Mouse (Mus musculus) embryonic facial prominence, embryonic 15.5 days (tissue): ENCODE results near the gene Spag17. TPM values are rescaled to one million over a fixed set of nuclear protein-coding genes. Genes with fewer than 3 reads are reported as not detected.
A peak's percentile ranks its signal among the peaks of the same experiment; 100 is the strongest.

Experiments
- ATAC-seq: fragments of 200-750 bp; cut with Nextera tagmentation; 2 replicates; pipeline ENCODE4 v1.8.0; 2017; ENCODE audit warnings: low read depth, moderate TSS enrichment; ENCODE audit not compliant: insufficient number of reproducible peaks, low FRiP score, low TSS enrichment
- H3K27ac ChIP-seq: fragments of 300-500 bp; sonication (generic); replicated peaks from 2 replicates; pipeline ENCODE4 v1.5.1; 2015; ENCODE audit warnings: mild to moderate bottlenecking, inconsistent platforms
- H3K27me3 ChIP-seq: fragments of 300-500 bp; sonication (generic); 2 replicates; pipeline ENCODE4 v1.6.1; 2015; ENCODE audit warnings: inconsistent platforms
- H3K36me3 ChIP-seq: fragments of 300-500 bp; sonication (generic); 2 replicates; pipeline ENCODE4 v1.6.1; 2015; ENCODE audit warnings: mild to moderate bottlenecking, inconsistent platforms
- H3K4me1 ChIP-seq: fragments of 300-500 bp; sonication (generic); 2 replicates; pipeline ENCODE4 v1.6.1; 2015; ENCODE audit warnings: inconsistent platforms
- H3K4me2 ChIP-seq: fragments of 300-500 bp; sonication (generic); replicated peaks from 2 replicates; pipeline ENCODE4 v1.6.1; 2015; ENCODE audit warnings: mild to moderate bottlenecking, inconsistent platforms
- H3K4me3 ChIP-seq: fragments of 300-500 bp; sonication (generic); replicated peaks from 2 replicates; pipeline ENCODE4 v1.5.1; 2015; ENCODE audit warnings: mild to moderate bottlenecking, inconsistent platforms
- H3K9ac ChIP-seq: fragments of 300-500 bp; sonication (generic); 2 replicates; pipeline ENCODE4 v1.6.1; 2015; ENCODE audit warnings: inconsistent platforms
- H3K9me3 ChIP-seq: fragments of 300-500 bp; sonication (generic); replicated peaks from 2 replicates; pipeline ENCODE4 v1.6.1; 2016; ENCODE audit warnings: inconsistent platforms
- WGBS: fragments of 180-500 bp; shearing (Covaris S2); methylation state at CpG from one replicate; pipeline ENCODE4 v1.1.7; 2015; 5-methylcytosine and 5-hydroxymethylcytosine counted together
- polyA plus RNA-seq: library from polyadenylated mRNA; unstranded; fragments of >200 nt; fragmentation: Nextera tagmentation; extraction: Ambion mirVana; gene quantifications from 2 replicates; pipeline ENCODE4 v1.2.1, GENCODE M21; 2015

Spag17 gene
- polyA plus RNA-seq, 1 experiment from 2014 or later, result 6.0 TPM

GRCm38 (mm10) chr3:99966285-99966684, 81.1 kb downstream of the Spag17 start:
- H3K9ac ChIP-seq, result no peak overlapping the region
- H3K9me3 ChIP-seq, result no peaks in the 10 kb centered on the region
- WGBS, result 37% methylated on average over 2 of the region's 2 CpGs
- H3K27ac ChIP-seq, result no peak overlapping the region
- no peaks in the 10 kb centered on the region for H3K27me3 ChIP-seq
- H3K4me1 ChIP-seq, result peaks cover 20% of the 10 kb centered on the region
- H3K36me3 ChIP-seq, result no peaks in the 10 kb centered on the region
- no peak overlapping the region for H3K4me2 ChIP-seq
- H3K4me3 ChIP-seq, result no peak overlapping the region
- ATAC-seq, result no peak

- Histone ChIP-seq H3K9me3 (no peaks in the 10 kb centered on the region), H3K27ac (no peak overlapping the region), H3K4me1 (peaks cover 12% of the 10 kb centered on the region), H3K4me3 (no peak overlapping the region), H3K36me3 (no peaks in the 10 kb centered on the region), H3K27me3 (no peaks in the 10 kb centered on the region), H3K9ac (no peak overlapping the region), H3K4me2 (no peak overlapping the region)
- WGBS, result 16% methylated on average over 5 of the region's 5 CpGs
- no peak for ATAC-seq
Observed at GRCm38 (mm10) chr3:99970766-99971165, 85.6 kb downstream of the Spag17 start.

GRCm38 (mm10) chr3:99981046-99981445, 95.8 kb downstream of the Spag17 start:
- no peaks in the 10 kb centered on the region for H3K27me3 ChIP-seq
- H3K36me3 ChIP-seq, result no peaks in the 10 kb centered on the region
- H3K4me2 ChIP-seq, result no peak overlapping the region
- 61% methylated on average over 7 of the region's 7 CpGs for WGBS
- no peak overlapping the region for H3K9ac ChIP-seq
- no peak for ATAC-seq
- H3K27ac ChIP-seq, result no peak overlapping the region
- no peaks in the 10 kb centered on the region for H3K9me3 ChIP-seq
- no peak overlapping the region for H3K4me3 ChIP-seq
- H3K4me1 ChIP-seq, result no peaks in the 10 kb centered on the region

- Histone ChIP-seq H3K9ac (no peak overlapping the region), H3K36me3 (no peaks in the 10 kb centered on the region), H3K27ac (no peak overlapping the region), H3K4me2 (no peak overlapping the region), H3K4me3 (no peak overlapping the region), H3K4me1 (no peaks in the 10 kb centered on the region), H3K9me3 (no peaks in the 10 kb centered on the region), H3K27me3 (no peaks in the 10 kb centered on the region)
- 50% methylated on average over 1 of the region's 1 CpGs for WGBS
- ATAC-seq, result no peak
Observed at GRCm38 (mm10) chr3:100004676-100005075, 119.5 kb downstream of the Spag17 start.

- ATAC-seq, result no peak
- no peaks in the 10 kb centered on the region for H3K9me3 ChIP-seq
- no peaks in the 10 kb centered on the region for H3K36me3 ChIP-seq
- no peaks in the 10 kb centered on the region for H3K27me3 ChIP-seq
- H3K4me3 ChIP-seq, result no peak overlapping the region
- no peak overlapping the region for H3K4me2 ChIP-seq
- H3K27ac ChIP-seq, result no peak overlapping the region
- no peak overlapping the region for H3K9ac ChIP-seq
- H3K4me1 ChIP-seq, result no peaks in the 10 kb centered on the region
Observed at GRCm38 (mm10) chr3:100009807-100010206, 124.6 kb downstream of the Spag17 start.

GRCm38 (mm10) chr3:100014110-100014509, 128.9 kb downstream of the Spag17 start:
- 74% methylated on average over 1 of the region's 1 CpGs for WGBS
- H3K4me3 ChIP-seq, result no peak overlapping the region
- H3K4me2 ChIP-seq, result no peak overlapping the region
- H3K36me3 ChIP-seq, result no peaks in the 10 kb centered on the region
- H3K27ac ChIP-seq, result no peak overlapping the region
- no peaks in the 10 kb centered on the region for H3K27me3 ChIP-seq
- H3K4me1 ChIP-seq, result no peaks in the 10 kb centered on the region
- no peak for ATAC-seq
- no peaks in the 10 kb centered on the region for H3K9me3 ChIP-seq
- no peak overlapping the region for H3K9ac ChIP-seq

GRCm38 (mm10) chr3:100031291-100031690, 146.1 kb downstream of the Spag17 start:
- no peak overlapping the region for H3K4me2 ChIP-seq
- no peak overlapping the region for H3K4me3 ChIP-seq
- H3K27me3 ChIP-seq, result no peaks in the 10 kb centered on the region
- no peak overlapping the region for H3K27ac ChIP-seq
- no peak for ATAC-seq
- H3K9ac ChIP-seq, result no peak overlapping the region
- no peaks in the 10 kb centered on the region for H3K9me3 ChIP-seq
- WGBS, result 34% methylated on average over 4 of the region's 4 CpGs
- H3K4me1 ChIP-seq, result peaks cover 11% of the 10 kb centered on the region; the same call in 1 of the 2 replicates
- no peaks in the 10 kb centered on the region for H3K36me3 ChIP-seq

- no peaks in the 10 kb centered on the region for H3K36me3 ChIP-seq
- H3K4me3 ChIP-seq, result no peak overlapping the region
- H3K9me3 ChIP-seq, result no peaks in the 10 kb centered on the region
- H3K27me3 ChIP-seq, result no peaks in the 10 kb centered on the region
- H3K9ac ChIP-seq, result no peak overlapping the region
- peaks cover 11% of the 10 kb centered on the region; the same call in 1 of the 2 replicates for H3K4me1 ChIP-seq
- H3K4me2 ChIP-seq, result no peak overlapping the region
- no peak for ATAC-seq
- H3K27ac ChIP-seq, result no peak overlapping the region
- 50% methylated on average over 1 of the region's 1 CpGs for WGBS
Observed at GRCm38 (mm10) chr3:100032969-100033368, 147.8 kb downstream of the Spag17 start.

GRCm38 (mm10) chr3:100034366-100034956, 149.3 kb downstream of the Spag17 start:
- Histone ChIP-seq H3K27ac (no peak overlapping the region), H3K27me3 (no peaks in the 10 kb centered on the region), H3K36me3 (no peaks in the 10 kb centered on the region), H3K4me1 (peaks cover 11% of the 10 kb centered on the region; the same call in 1 of the 2 replicates), H3K4me2 (no peak overlapping the region), H3K4me3 (no peak overlapping the region), H3K9me3 (no peaks in the 10 kb centered on the region), H3K9ac (no peak overlapping the region)
- 41% methylated on average over 4 of the region's 4 CpGs for WGBS
- peak; percentile 93 for ATAC-seq

GRCm38 (mm10) chr3:100035097-100035496, 149.9 kb downstream of the Spag17 start:
- H3K27me3 ChIP-seq, result no peaks in the 10 kb centered on the region
- H3K4me1 ChIP-seq, result peaks cover 11% of the 10 kb centered on the region; the same call in 1 of the 2 replicates
- 82% methylated on average over 3 of the region's 3 CpGs for WGBS
- H3K27ac ChIP-seq, result 0 out of 2 replicates have a peak overlapping the region, but pooled peaks have one; percentile 48
- no peak overlapping the region for H3K9ac ChIP-seq
- H3K9me3 ChIP-seq, result no peaks in the 10 kb centered on the region
- ATAC-seq, result no peak
- H3K36me3 ChIP-seq, result no peaks in the 10 kb centered on the region
- H3K4me2 ChIP-seq, result no peak overlapping the region
- H3K4me3 ChIP-seq, result no peak overlapping the region

- no peak for ATAC-seq
- Histone ChIP-seq H3K27ac (no peak overlapping the region), H3K9me3 (no peaks in the 10 kb centered on the region), H3K4me3 (no peak overlapping the region), H3K27me3 (no peaks in the 10 kb centered on the region), H3K4me1 (peaks cover 11% of the 10 kb centered on the region; the same call in 1 of the 2 replicates), H3K36me3 (no peaks in the 10 kb centered on the region), H3K9ac (no peak overlapping the region), H3K4me2 (no peak overlapping the region)
- WGBS, result 57% methylated on average over 5 of the region's 5 CpGs
Observed at GRCm38 (mm10) chr3:100036846-100037245, 151.6 kb downstream of the Spag17 start.

- H3K4me1 ChIP-seq, result no peaks in the 10 kb centered on the region
- no peak overlapping the region for H3K27ac ChIP-seq
- no peaks in the 10 kb centered on the region for H3K36me3 ChIP-seq
- no peak overlapping the region for H3K4me2 ChIP-seq
- H3K27me3 ChIP-seq, result no peaks in the 10 kb centered on the region
- no peak overlapping the region for H3K4me3 ChIP-seq
- no peaks in the 10 kb centered on the region for H3K9me3 ChIP-seq
- no peak overlapping the region for H3K9ac ChIP-seq
- ATAC-seq, result no peak
- whole genome bisulfite sequencing, result 100% methylated on average over 1 of the region's 1 CpGs
Observed at GRCm38 (mm10) chr3:100074406-100074805, 189.2 kb downstream of the Spag17 start.
